Mouse (Mus musculus) 416B (cell line): ENCODE results near the gene Flad1.
"Not testable (repeated sequence)": the region's sequence is repeated elsewhere in the genome, so short reads cannot be mapped to it uniquely, and the experiment has no call there.

Source experiments
- DNase-seq: peaks from one replicate; pipeline ENCODE4 v3.0.0; 2011; ENCODE audit warnings: low read depth

The Flad1 gene

DNA sequence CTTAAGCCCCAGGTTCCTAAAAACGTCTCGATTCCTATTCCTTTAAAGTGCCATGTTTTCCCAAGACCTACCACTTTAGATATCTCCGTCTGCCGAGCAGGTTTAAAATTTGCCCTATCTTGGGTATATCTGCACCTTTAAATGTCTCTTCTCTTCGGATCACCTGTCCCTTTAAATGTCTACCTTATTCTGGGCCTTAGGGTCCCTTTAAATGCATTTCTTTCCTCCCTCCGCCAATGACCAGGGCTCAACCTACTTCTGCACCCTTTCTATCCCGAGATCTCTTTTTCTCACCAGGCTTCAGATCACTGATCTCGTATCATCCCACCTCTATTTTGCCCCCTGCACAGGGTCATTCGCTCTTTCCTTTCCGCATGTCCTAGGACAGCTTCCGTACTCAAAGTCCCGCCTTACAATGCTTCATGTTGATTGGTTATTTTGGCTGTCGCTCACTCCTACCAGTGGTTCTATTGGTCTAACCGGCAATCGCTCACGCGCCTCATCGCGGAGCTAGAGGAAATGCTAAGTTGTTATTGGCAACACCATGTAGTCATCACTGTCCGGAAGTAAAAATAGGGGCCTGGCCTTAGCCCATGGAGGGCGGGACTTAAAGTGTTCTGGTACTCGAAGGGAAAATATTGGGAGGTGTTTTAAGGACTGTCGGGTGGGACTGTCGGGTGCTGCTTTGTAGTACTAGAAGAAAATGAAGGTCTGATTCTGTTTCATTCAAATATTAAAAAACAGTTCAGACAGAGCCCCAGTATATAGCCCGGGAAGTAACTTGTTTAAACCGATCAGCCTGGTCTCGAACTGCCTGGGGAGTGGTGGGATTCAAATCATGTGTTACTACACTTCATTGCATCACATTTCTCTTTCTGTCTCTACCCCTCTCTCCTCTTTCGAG, at the start of gene Flad1:
Flad1 (minus strand) TSS at position 381 of the 904 bp plus-strand sequence.
- peak; percentile 100 for DNase-seq

DNA sequence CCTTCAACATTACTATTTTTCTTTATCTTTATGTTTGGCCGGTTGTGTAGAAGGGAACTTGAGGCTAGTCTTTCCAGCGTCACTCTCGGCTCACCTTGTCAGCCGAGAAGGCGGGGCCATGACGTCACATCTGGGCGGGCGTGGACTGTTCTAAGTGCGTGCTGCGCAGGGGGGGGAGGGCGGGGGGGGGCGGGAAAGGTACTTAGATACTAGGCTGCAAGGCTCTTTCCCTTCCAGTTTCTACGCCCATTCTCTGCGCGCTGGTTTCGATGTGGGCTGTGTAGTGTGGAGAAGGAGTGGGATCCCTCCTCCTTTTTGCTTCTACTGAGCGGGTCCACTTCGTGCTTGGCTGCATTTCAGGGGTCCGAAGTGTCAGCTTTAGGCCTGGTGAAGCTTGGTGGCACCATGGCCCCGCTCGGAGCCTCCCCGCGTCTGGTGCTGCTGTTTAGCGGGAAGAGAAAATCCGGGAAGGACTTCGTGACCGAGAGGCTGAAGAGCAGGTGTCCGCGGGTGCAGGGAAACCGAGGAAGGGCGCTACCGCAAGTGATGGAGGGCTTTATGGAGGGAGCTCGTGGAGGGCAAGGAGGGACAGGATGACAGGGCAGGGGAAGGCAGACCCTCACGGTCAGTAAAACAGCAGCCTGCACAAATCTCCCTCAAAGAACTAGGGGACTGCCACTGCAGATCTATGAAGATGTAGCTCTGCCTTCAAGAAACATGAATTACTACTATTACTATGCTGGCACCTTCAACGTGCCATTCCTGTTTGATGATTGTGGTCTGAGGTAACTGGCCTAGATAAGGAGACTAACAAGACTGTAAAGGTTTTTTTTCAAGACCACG, 47.5 kb upstream of the Flad1 start:
- peak; percentile 96 for DNase-seq

GRCm38 (mm10) chr3:89458372-89458964, 46.8 kb upstream of the Flad1 start:
- no peak for DNase-seq

GRCm38 (mm10) chr3:89456726-89457665, 45.3 kb upstream of the Flad1 start:
- DNase-seq: peak; percentile 89

DNA sequence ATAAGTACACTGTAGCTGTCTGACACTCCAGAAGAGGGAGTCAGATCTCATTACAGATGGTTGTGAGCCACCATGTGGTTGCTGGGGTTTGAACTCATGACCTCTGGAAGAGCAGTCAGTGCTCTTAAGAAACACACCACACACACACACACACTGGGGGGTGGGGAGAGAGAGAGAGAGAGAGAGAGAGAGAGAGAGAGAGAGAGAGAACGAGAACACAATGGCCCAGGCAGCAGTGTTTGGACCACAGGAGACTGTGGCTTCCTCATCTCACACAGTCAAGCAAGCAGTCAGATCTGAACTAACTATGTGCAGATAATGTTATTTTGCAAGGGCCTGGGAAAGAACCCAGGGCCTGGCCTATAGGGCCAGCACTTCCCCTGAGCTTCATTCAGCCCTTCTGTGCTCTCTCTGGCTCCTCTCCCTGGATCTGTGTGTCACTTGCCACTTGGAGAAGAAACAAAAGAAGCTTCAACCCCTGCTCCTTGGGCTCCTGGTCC, 44.2 kb upstream of the Flad1 start:
- DNase-seq: peak; percentile 59

DNA sequence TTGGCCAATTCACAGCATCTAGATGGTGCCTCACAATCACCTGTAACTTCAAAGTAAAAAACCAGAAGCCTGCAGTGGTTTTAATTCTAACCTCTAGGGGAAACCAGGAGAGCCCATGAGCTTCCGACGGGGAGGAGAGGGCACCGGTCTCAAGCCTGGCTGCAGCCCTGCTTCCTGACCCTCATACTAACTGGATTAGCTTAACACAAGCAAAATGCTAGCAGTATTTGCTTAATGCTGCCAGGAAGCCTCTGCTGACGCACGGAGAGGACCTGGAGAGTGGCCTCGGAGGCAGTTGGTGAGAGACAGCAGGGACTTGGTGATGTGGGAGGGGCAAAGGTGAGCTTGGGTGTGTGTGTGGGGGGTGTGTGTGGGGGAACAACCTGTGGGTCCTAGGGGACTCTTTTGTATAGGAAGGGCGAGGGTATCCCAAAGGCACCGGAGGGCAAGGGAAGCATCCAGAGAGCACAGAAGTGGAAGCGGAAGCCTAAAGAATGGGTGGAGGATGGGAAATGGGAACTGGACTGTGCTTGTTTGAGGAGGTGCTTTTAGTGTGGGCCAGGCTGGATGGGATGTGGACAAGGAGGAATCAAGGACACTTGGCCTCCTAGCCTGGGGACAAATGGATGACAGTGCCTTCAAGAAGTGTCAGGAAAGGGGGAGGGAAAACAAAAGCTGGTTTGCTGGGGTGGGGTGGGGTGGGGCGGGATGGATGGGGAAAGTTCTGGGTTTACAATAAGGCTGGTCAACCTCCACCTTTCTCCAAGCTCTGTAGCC, 42.9 kb upstream of the Flad1 start, which contains the start of gene Pmvk:
Pmvk (plus strand) TSS at position 141 of the 777 bp plus-strand sequence.
- DNase-seq: no peak

DNA sequence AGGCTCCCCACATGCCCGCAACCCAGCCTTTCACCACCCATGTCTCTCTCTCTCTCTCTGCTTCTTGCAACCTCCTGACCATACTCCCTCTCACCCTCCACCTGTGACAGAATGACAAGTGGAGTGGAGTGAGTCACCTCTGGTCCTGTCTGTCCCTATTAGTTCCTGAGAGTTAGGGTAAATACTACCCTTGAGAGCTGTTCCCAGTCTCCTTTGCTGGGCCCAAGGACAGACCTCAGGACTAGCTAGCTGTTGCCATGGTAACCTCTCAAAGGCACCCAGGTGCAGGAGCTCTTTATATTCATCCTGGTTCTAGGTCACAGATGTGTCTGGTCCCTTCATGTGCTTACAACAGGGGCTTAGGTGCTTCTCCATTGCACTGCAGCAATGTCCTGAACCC, 40.2 kb upstream of the Flad1 start:
- no peak for DNase-seq

GRCm38 (mm10) chr3:89449541-89449940, 37.9 kb upstream of the Flad1 start:
- peak; percentile 81 for DNase-seq

- DNase-seq: peak; percentile 78
These were observed 37.3 kb upstream of the Flad1 start for GRCm38 (mm10) chr3:89448720-89449537.

DNA sequence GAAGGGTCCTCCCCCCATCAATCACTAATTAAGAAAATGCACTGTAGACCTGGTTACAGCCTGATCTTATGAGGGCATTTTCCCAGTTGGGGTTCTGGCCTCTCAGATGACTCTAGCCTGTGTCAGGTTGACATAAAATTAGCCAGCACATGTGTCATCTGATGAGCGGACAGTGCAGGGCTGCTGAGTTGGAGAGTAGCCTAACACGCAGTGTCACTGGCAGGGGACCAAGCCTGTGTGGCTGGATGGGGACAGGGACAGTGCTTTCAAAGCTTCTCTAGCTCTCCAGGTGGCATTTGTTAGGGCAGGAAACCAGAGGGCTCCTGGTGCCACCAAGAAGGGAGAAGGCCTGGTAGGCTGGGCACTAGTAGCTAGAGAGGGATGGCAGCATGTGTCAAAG, 29.0 kb upstream of the Flad1 start:
- no peak for DNase-seq

- peak; percentile 55 for DNase-seq
These were observed 25.6 kb upstream of the Flad1 start for GRCm38 (mm10) chr3:89437269-89437668.

DNA sequence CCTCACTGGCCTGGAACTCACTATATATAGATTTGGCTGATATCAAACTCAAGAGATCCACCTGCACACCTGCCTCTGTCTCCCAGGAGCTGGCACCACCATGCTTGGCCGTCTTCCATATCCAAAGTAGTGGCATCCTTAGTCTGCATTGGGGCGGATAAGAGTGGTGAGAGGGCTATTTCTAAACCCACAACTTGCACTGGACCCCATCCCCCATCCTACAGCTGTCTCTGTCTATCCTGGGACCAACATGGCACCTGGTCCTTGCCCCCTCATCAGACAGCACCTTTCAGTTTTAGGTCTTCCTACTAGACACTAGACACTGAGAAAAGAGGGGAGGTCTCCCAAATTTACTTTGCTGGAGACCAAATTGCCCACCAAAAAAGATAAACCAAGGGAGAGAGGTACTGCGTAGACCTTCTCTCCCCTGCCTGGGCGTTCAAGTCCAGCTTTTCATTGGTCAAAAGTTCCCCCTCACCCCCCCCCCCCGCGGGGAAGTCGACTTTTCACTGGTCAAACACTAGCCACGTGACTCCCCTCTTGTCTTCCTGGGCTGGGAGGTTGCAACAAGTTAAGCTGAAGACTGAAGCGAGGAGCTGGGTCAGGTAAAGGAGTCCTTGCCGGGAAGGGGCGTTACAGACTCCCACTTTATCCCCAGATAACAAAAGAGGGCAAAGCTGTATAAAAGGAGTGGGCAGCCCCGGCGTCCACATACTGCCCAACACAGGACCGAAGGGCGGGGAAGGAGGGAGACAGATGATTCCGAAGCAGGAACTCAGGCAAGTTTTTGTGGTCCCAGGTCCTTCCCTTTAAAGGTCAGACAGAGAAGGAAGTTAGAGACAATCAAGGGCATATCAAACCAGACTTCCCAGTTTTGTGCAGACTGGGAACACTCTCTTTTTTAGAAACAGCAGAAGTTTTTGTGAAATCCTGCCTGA, 24.8 kb upstream of the Flad1 start, which contains the start of gene Pbxip1:
Pbxip1 (plus strand) TSS at position 531 of the 938 bp plus-strand sequence.
- DNase-seq: peak; percentile 93

- DNase-seq: no peak
These were observed 23.4 kb upstream of the Flad1 start for GRCm38 (mm10) chr3:89435041-89435440.

GRCm38 (mm10) chr3:89434532-89434931, 22.9 kb upstream of the Flad1 start:
- no peak for DNase-seq

DNA sequence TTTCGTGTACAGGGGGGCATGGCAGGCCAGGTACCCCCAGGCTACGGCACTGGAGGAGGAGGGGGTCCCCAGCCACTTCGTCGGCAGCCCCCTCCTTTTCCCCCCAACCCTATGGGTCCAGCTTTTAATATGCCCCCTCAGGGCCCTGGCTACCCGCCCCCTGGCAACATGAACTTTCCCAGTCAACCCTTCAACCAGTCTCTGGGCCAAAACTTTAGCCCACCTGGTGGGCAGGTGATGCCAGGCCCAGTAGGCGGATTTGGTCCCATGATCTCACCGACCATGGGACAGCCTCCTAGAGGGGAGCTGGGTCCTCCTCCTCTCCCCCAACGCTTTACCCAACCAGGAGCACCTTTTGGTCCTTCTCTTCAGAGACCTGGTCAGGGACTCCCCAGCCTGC, 20.9 kb upstream of the Flad1 start:
- no peak for DNase-seq

DNA sequence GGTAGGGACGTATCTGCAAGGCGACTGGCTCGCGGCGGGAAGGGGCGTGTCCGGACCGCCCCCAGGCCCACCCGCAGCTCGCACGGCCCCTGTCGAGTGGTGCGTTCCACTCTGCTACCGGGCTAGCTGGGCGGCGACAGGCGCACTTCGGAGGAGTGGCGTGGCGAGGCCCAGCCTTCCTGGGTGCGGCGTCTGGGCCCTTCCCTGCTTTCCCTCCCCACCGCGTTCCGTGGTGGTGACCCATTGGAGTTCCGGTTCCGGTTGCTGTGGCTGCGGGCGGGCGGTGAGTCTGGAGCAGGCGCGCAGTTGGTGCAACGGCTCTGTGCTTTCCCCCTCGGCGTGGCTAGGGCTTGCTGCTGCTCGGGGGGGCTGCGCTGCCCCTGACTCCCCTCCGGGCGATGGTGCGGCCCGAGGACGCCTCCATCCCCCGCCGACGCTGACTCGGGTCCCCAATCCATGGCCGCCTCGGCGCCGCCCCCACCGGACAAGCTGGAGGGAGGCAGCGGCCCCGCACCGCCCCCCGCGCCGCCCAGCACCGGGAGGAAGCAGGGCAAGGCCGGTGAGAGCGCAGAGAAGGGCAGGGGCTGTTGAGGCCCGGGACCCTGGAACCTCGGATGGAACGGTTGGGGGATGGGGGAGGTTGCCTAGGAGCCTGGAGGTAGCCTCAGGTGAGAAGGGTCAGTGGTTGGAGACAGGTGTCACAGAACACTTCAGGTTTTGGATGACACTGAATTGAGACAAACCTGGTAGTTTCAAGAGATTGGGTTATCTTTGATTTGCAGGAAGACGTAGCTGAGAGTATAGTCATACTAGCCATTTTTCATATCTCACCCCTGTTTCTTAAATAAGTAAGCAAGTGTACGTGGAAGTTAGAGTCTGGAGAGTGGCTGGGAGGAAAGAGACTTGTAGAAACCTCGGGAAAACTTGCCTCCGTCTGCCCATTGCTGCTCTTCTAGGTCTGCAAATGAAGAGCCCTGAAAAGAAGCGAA, 18.8 kb upstream of the Flad1 start, which contains the start of gene Pygo2:
Pygo2 (plus strand) TSS at position 44 of the 989 bp plus-strand sequence.
- peak; percentile 93 for DNase-seq

- DNase-seq: not testable (repeated sequence)
These were observed 17.4 kb upstream of the Flad1 start for GRCm38 (mm10) chr3:89429021-89429420.
